Mouse (Mus musculus): ENCODE data around the gene Evx1. TPM values are rescaled to one million over a fixed set of nuclear protein-coding genes. Genes with fewer than 3 reads are reported as not detected.

Evx1 gene
- polyA plus RNA-seq, 1 experiment from 2014 or later: 0.04 TPM

DNA sequence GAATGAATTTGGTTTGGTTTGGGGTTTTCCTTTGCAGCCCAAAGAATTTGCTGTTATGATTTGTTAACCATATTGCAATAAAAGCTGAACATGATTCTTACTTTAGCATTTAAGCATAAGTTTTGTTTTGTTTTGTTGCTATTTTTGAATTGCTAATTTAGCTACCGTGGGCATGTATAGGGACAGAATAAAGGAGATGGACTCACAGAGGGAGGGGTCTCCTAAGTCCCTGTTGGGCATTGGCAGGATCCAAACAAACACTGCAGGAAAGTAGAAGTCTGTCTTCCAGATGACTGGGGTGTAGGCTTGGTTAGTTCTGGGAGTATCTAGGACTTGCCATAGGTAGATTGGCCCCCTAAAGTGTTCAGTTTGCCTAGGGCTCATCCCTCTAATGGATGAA is 5.0 kb downstream of the Evx1 start:
- Histone ChIP-seq H3K9ac (ENCODE audit: low read depth, low read length) (no peak overlapping the region), H3K27ac (ENCODE audit: low read depth, low read length) (no peak overlapping the region), H3K4me2 (replicated peaks; ENCODE audit: low read depth) (no peak overlapping the region), H3K27me3 (replicated peaks; ENCODE audit: control insufficient read depth, insufficient read depth, low read length) (peaks cover 99% of the 10 kb centered on the region), H3K4me1 (replicated peaks; ENCODE audit: control insufficient read depth, insufficient read depth, low read length) (no peaks in the 10 kb centered on the region), H3K4me3 (ENCODE audit: low read depth, low read length) (no peak overlapping the region), H3K9me3 (ENCODE audit: control insufficient read depth) (no peaks in the 10 kb centered on the region), H3K36me3 (ENCODE audit: control insufficient read depth, insufficient read depth) (no peaks in the 10 kb centered on the region)
- no peak for ATAC-seq
- TF ChIP-seq CTCF (IDR thresholded peaks at IDR 0.05; ENCODE audit: low read depth): no peak
- 71% methylated on average over 1 of the region's 1 CpGs for WGBS

- Histone ChIP-seq H3K9ac (ENCODE audit: low read depth, low read length) (no peak overlapping the region), H3K27me3 (replicated peaks; ENCODE audit: control insufficient read depth, insufficient read depth, low read length) (peaks cover 97% of the 10 kb centered on the region), H3K4me3 (ENCODE audit: low read depth, low read length) (no peak overlapping the region), H3K27ac (ENCODE audit: low read depth, low read length) (no peak overlapping the region), H3K36me3 (ENCODE audit: control insufficient read depth, insufficient read depth) (no peaks in the 10 kb centered on the region), H3K4me2 (replicated peaks; ENCODE audit: low read depth) (no peak overlapping the region), H3K4me1 (replicated peaks; ENCODE audit: control insufficient read depth, insufficient read depth, low read length) (no peaks in the 10 kb centered on the region), H3K9me3 (ENCODE audit: control insufficient read depth) (no peaks in the 10 kb centered on the region)
- no peak for ATAC-seq
- no peak for TF ChIP-seq CTCF (IDR thresholded peaks at IDR 0.05; ENCODE audit: low read depth)
- WGBS: 17% methylated on average over 17 of the region's 17 CpGs
Observed at GRCm38 (mm10) chr6:52319956-52320690, 6.8 kb downstream of the Evx1 start.

DNA sequence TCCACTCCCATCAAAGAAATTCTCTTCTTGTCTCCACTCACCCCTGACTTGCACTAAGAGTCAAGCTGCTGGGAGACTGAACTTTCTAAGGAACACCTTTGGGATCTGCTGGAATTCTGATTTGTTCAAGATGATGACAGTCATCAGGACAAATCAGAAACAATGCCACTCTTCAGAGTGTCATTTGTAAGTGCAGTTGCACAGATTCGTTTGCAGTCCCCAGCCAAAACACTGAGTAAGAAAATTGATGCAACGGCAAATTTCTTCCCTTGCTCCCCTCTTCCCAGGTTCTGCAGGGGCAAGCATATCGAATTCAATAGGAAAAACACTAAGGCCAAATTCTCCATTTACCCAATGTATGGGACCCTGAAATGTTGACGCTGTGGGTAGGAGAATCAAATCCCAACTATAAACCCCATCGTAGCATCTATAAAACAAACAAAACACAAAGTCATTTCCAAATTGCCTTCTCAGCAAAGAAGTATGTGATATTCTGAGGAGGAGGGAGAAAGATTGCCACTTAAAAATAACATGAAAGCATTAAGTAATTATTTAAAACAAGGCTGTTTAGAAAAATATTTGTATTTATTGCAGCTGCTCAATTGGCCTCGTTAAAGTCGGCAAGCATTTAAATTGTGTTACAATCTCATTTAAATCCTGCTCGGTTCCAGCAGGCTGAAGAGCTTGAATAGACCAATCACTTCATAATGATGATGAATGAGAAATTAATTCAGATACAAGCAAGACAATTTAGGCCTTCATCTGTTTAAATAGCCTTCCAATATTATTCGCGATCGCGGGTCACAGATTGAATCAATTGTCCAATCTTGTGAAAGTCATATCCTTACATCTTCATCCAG is 7.9 kb downstream of the Evx1 start:
- H3K27ac ChIP-seq (ENCODE audit: low read depth, low read length): no peak overlapping the region
- no peaks in the 10 kb centered on the region for H3K9me3 ChIP-seq (ENCODE audit: control insufficient read depth)
- H3K27me3 ChIP-seq (replicated peaks; ENCODE audit: control insufficient read depth, insufficient read depth, low read length): peaks cover 93% of the 10 kb centered on the region
- WGBS: 15% methylated on average over 12 of the region's 12 CpGs
- H3K4me3 ChIP-seq (ENCODE audit: low read depth, low read length): no peak overlapping the region
- no peaks in the 10 kb centered on the region for H3K4me1 ChIP-seq (replicated peaks; ENCODE audit: control insufficient read depth, insufficient read depth, low read length)
- no peak for TF ChIP-seq CTCF (IDR thresholded peaks at IDR 0.05; ENCODE audit: low read depth)
- H3K9ac ChIP-seq (ENCODE audit: low read depth, low read length): no peak overlapping the region
- no peak for ATAC-seq
- no peak overlapping the region for H3K4me2 ChIP-seq (replicated peaks; ENCODE audit: low read depth)
- H3K36me3 ChIP-seq (ENCODE audit: control insufficient read depth, insufficient read depth): no peaks in the 10 kb centered on the region

DNA sequence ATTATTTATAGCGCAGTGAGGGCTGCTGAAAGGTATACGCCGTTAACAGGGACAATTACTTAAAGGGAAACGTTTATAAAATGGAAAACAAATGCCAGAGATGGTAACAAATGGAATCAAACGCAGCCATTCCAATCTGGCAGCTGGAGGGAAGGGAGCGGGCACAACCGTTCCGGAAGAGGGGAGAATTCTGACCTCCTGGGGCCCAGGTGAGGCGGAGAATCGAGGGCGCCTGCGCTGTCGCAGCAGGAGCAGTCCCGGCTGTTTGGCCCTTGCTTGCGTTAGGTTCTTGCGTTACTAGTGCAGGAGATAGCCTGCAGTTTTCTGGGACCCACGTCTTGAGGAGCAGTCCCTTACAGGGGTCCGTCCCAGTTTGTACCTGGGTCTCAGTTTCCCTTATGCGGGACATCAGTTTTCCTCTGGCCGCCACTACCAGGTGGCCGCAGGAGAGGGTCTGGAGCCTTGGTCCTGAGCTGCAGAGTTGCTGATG is 8.6 kb downstream of the Evx1 start:
- no peaks in the 10 kb centered on the region for H3K9me3 ChIP-seq (ENCODE audit: control insufficient read depth)
- 7% methylated on average over 21 of the region's 21 CpGs for WGBS
- no peaks in the 10 kb centered on the region for H3K36me3 ChIP-seq (ENCODE audit: control insufficient read depth, insufficient read depth)
- H3K27ac ChIP-seq (ENCODE audit: low read depth, low read length): no peak overlapping the region
- no peak for ATAC-seq
- no peak overlapping the region; the same call in 1 of the 2 replicates for H3K4me2 ChIP-seq (replicated peaks; ENCODE audit: low read depth)
- H3K4me3 ChIP-seq (ENCODE audit: low read depth, low read length): 0 out of 2 replicates have a peak overlapping the region, but pooled peaks have one; percentile 2
- TF ChIP-seq CTCF (IDR thresholded peaks at IDR 0.05; ENCODE audit: low read depth): no peak
- H3K27me3 ChIP-seq (replicated peaks; ENCODE audit: control insufficient read depth, insufficient read depth, low read length): peaks cover 88% of the 10 kb centered on the region
- no peaks in the 10 kb centered on the region for H3K4me1 ChIP-seq (replicated peaks; ENCODE audit: control insufficient read depth, insufficient read depth, low read length)
- H3K9ac ChIP-seq (ENCODE audit: low read depth, low read length): no peak overlapping the region

GRCm38 (mm10) chr6:52322721-52323215 is 9.5 kb downstream of the Evx1 start:
- Histone ChIP-seq H3K9me3 (ENCODE audit: control insufficient read depth) (no peaks in the 10 kb centered on the region), H3K4me2 (replicated peaks; ENCODE audit: low read depth) (no peak overlapping the region), H3K27ac (ENCODE audit: low read depth, low read length) (no peak overlapping the region), H3K4me1 (replicated peaks; ENCODE audit: control insufficient read depth, insufficient read depth, low read length) (no peaks in the 10 kb centered on the region), H3K27me3 (replicated peaks; ENCODE audit: control insufficient read depth, insufficient read depth, low read length) (peaks cover 81% of the 10 kb centered on the region), H3K36me3 (ENCODE audit: control insufficient read depth, insufficient read depth) (no peaks in the 10 kb centered on the region), H3K4me3 (ENCODE audit: low read depth, low read length) (no peak overlapping the region), H3K9ac (ENCODE audit: low read depth, low read length) (no peak overlapping the region)
- 11% methylated on average over 16 of the region's 16 CpGs for WGBS
- no peak for TF ChIP-seq CTCF (IDR thresholded peaks at IDR 0.05; ENCODE audit: low read depth)
- ATAC-seq: no peak

DNA sequence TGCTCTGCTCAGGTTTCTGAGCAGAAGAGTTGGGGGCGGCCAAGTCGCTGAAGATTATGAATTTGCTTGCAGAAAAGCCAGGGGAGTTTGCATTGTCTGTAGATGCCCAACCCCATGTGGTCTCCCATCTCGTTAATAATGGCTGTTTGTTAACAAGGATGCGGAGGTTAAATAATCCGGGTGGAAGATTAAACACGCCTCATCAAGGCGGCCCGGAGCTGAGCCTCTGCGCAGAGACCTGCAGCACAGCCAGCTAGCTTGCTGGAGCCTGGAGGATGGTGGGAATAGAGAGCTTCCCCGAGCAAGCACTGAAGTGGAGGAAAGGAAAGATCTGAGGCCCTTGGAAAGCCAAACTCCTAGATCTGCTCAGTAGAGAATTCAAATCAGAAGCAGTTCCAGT is 10.0 kb downstream of the Evx1 start:
- Histone ChIP-seq H3K9me3 (ENCODE audit: control insufficient read depth) (no peaks in the 10 kb centered on the region), H3K36me3 (ENCODE audit: control insufficient read depth, insufficient read depth) (no peaks in the 10 kb centered on the region), H3K4me1 (replicated peaks; ENCODE audit: control insufficient read depth, insufficient read depth, low read length) (no peaks in the 10 kb centered on the region), H3K27ac (ENCODE audit: low read depth, low read length) (no peak overlapping the region), H3K4me3 (ENCODE audit: low read depth, low read length) (no peak overlapping the region), H3K9ac (ENCODE audit: low read depth, low read length) (no peak overlapping the region), H3K27me3 (replicated peaks; ENCODE audit: control insufficient read depth, insufficient read depth, low read length) (peaks cover 82% of the 10 kb centered on the region), H3K4me2 (replicated peaks; ENCODE audit: low read depth) (no peak overlapping the region)
- no peak for ATAC-seq
- no peak for TF ChIP-seq CTCF (IDR thresholded peaks at IDR 0.05; ENCODE audit: low read depth)
- 26% methylated on average over 10 of the region's 10 CpGs for WGBS

Data from intestine, postnatal 0 days (tissue).